Mouse (Mus musculus): ENCODE results near the gene Abhd18.

Abhd18 gene

DNA sequence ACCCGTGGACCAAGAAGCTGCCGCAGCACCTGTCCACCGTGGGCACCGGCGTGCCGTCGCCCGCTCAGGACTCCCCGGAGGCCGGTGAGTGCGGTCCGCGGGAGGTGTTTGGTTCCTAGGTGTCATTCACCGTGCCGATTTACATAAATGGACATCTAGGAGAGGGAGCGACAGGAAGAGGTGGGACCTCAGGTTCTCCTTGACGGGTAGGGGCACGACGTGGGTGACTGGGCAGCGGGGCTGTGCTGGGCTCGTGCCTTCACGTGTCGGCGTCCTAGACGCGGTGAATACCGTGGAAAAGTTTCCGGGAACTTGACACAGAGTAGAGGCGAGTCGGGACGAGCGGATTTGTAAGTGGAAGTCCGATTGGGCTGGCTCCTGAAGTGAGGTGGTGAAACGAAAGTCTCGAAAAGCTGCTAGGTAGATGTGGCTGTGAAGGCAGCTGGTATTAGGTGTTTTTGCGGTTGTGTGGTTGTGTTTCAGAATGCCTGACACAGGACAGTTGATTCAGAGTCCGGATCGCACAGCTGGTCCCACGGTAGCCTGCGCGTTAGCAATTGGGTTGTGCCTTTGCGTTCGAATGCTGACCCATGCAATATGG, 103.9 kb downstream of the Abhd18 start:
- peak; percentile 74 for DNase-seq (ENCODE audit: low read depth)

DNA sequence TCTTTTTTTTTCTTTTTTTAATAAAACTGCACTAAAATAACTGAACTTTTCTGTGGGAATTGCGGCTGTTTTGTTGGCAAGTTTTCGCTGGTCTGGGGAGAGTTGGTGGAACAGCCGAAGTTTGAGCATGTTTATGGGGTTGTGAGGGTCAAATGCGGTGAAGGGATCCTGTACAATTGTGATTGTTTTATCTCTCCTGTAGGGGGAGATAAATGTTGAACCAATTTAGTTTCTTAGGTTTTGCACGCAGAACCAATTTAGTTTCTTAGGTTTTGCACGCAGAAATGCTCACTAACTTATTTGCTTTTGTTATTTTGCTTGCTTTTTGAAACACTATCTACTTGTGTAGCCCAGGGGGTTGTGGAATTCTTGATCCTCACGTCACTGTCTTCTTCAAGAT, 104.6 kb downstream of the Abhd18 start:
- DNase-seq (ENCODE audit: low read depth), result peak; percentile 64

DNA sequence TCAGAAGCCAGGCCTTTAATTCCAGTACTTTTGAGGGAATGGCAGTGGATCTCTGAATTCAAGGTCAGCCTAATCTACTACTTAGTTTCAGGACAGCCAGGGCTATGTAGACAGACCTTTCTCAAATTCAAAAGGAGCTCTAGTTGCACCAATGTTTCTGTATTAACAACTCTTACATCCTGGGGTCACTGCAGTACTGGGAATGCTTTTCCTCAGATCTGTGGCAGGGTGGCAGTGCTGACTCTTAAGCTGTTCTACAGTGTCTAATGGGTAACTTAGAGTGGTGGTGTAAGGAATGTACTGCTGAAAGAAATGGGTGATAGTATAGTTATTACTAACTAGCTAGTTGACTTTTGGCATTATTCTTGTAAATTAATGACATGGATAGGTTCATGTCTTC, 105.8 kb downstream of the Abhd18 start:
- DNase-seq (ENCODE audit: low read depth), result no peak

DNA sequence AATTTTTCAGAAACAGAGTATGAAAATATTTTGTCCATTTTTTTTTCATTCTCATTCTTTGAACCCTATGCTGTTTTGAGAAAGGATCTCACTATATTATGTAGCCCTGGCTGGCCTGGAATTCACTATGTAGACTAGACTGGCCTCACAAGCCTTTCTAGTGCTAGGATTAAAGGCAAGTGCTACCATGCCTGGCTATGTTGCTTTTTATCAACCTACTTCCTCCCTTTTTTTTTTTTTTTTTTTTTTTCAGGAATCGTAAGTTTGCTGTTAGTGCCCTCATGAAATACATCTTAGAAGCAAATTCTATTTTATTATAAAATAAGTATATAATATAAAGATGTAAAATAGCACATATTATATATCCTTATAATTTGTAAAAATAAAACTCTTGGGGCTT, 108.0 kb downstream of the Abhd18 start:
- DNase-seq (ENCODE audit: low read depth), result no peak

DNA sequence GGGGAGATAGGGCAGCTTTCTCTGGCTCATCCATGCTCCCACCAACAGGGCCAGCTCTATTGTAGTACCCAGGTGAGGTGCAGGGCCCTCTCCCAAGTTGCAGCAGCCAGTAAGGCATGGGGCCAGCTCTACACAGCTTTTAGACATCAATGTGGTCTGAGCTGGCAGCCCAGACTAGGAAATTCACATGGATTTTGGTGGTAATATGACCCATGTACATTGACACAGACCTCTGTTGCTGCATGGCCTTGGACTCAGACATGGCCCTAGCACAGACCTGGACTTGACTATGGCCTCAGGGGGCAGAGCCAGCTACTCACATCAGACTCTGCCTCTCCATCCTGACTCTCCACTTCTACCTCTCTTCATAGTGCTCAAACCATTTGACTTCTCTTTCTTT, 112.1 kb downstream of the Abhd18 start:
- no peak for DNase-seq (ENCODE audit: low read depth)

DNA sequence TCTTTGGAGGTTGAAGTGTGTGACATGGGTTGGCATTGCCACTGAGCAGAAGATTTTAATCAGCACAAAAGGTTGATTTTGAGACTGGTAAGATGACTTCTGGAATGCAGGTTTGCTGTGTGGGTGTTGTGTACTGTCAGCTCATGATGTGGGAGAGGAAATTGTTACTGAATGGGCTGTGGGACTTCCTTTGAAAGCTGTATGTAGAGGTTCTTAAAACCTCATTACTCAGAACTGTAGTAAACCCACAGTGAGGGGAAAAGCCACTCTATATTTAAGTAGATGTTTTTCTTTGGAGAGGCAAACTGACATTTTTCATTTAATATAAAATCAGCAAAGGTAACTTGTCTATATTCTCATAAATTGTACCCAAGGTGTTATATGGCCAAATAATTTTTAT, 134.0 kb downstream of the Abhd18 start:
- DNase-seq (ENCODE audit: low read depth), result no peak

DNA sequence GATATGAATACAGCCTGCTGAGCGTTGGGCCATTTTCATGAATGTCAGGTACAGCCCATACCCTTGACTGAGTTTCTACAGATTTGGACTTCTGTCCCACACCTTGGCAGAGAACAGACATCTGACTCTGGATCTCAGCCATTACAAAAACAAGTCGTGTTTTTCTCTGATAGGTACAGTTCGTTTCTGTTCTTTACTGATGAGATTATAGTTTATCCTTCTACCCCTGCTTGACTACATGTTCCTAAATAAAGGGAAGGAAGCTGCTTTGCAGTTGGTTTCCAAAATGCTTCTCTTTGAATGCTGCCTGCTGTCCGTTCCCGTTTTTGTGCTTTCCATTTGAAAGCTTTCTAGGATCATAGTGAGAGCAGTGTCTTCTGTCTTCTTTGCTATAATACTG, 140.8 kb downstream of the Abhd18 start:
- no peak for DNase-seq (ENCODE audit: low read depth)
